Mouse (Mus musculus): Measurements from ENCODE around the gene Armcx6.

Gene Armcx6

GRCm38 (mm10) chrX:134716863-134717262 is 34.4 kb downstream of the Armcx6 start:
- ChIA-PET CTCF (interaction anchor here in 1 of 4 experiments (0.6 kb wide), 1 partner anchor 139 kb away, joined by 3 read pairs; no protein-coding TSS in a partner anchor), POLR2A (interaction anchor here in 3 of 4 experiments (0.6 to 3.2 kb wide), 18 partner anchors 11 to 391 kb away, joined by 3 to 52 read pairs (median 7); partner anchors contain the start of genes Armcx4 (in 2 of the 3), Gla (in 2 of the 3), Hnrnph2 (in 2 of the 3) and Rpl36a (in 2 of the 3))
